Mouse (Mus musculus) gastrocnemius, postnatal 36 days (tissue): ENCODE measurements at regions not wholly inside any gene's neighbourhood (a gene's known extent, or its start where the extent isn't known, plus 50 kb on each side); places are given as distances from the start of the nearest gene placed in this dataset.

Source experiments
- DNase-seq, 2 experiments: peaks; one replicate each; pipeline ENCODE4 v3.0.0; 2022
- intact Hi-C: fragments of 180-260 bp; cut with DNase I; formaldehyde crosslinking; loops from one replicate; pipeline ENCODE4 v1.15.1; 2025

DNA sequence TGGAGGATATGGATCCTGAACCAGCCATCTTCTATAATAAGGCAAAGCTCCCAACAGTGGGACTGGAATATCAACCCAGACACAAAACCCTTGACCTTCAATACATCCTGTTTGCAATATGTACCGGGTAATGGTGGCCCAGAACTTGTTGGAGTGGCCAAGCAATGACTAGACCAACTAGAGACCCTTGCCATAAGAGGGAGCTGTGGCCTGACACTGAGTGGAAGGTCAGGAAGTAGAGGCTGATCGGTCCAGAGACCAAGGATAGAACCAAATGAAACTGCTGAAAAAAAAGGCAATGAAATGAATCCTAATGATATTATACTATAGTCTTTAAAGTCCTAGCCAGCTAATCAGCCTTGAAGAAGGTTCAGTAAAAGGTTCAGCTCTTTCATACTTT is 57.2 kb upstream of the Cav2 start:
- intact Hi-C loops, result no loop called here
- DNase-seq, result no peak

DNA sequence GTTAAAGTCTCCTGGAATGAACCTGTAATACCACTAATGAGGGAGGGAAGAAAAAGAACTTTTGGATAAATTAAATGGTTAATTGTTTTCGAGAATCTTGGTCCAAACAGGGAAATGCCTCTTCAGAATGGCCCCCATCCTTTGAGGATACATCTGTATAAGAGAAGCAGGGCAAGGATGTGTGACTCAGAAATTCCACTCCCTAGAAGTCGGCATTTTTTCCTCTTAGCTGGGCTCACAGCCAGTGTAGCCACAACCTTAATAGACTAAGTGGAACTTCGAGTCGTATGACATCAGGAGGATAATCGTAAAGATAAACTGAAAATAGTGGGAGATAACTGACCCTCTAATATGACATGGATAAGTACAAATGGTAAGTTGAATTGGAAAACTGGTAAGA is 56.1 kb upstream of the Cav2 start:
- peak in 1 of 2 experiments; percentile 17 for DNase-seq
- intact Hi-C loops, result no loop called here

DNA sequence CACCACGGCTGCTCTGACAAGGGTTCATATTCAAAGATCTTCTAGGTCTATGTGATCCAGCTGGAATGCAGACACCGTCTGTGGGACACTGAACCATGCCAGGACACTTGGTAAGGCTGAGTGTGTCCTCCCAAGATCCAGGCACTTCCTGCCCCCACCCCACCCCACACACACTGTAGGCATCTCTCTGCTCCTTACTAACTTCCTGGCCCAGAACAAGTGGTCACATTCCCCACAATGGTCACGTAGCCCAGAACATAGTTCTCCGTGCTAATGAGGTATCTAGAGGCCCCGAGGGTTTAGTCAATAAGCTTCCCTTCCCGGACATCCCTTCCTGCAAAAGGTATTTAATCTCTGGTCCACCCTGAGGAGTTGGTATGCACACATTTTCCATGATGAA is 54.5 kb upstream of the Cav2 start:
- DNase-seq, result no peak
- intact Hi-C loops, result no loop called here
